Mouse (Mus musculus): ENCODE measurements around the gene Umad1.

Umad1 gene

DNA sequence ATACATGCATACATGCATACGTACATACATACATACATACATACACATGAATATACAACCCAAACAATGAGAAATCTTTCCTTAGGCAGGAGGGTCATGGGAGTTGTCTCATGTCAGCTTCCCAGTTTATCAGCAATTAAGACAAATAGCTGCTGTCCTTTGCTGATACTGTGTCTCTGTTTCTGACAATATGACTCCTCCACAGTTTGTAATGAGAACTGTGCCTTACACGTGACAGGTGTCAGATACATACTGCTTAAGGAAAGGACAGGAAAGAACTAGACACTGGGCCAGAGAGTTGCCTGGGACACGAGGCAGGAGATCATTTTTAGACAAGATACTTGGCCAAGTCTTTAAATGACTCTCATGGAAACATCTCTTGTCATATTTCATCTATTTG is 215.2 kb downstream of the Umad1 start:
- DNase-seq (ENCODE audit: low spot score in 2 of 2) = no peak

DNA sequence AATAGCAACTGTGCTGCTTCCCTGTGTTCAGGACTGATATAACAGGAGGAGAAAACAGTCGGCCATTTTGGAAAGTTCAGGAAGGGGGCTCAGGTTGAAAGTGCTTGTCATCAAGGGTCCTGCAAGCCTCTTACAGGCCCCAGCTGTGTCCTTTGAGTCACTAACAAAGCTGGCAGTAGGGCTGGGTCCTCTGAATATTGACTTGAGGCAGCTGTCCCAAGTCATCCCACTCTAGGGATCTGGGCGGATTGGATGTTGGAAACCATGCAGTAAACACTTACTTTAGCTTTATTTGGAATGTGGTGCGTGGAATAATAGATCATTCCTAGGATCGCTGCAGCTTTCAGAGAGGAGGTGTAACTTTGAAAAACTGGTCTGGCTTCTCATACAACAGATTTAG is 215.7 kb downstream of the Umad1 start:
- DNase-seq (ENCODE audit: low spot score in 2 of 2) = no peak

DNA sequence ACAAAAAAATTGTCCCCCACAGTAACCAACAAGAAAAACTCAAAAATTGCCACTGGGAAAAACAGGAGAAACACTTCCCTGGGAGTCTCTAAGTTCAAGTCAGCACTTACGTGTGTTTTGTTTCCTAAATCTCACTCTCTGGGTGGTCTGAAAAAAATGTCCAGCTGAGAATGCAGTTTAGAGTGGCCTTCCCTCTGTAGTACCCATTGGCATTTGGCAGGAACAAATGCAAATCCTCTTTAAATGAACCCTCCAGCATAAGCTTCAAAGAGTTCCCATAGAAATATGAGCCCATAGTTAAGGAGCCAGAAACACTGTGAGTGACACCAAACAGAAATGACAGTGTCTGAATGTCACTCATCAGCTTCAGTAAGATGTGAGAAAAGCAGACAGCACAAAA is 220.1 kb downstream of the Umad1 start:
- no peak for DNase-seq (ENCODE audit: low spot score in 2 of 2)

DNA sequence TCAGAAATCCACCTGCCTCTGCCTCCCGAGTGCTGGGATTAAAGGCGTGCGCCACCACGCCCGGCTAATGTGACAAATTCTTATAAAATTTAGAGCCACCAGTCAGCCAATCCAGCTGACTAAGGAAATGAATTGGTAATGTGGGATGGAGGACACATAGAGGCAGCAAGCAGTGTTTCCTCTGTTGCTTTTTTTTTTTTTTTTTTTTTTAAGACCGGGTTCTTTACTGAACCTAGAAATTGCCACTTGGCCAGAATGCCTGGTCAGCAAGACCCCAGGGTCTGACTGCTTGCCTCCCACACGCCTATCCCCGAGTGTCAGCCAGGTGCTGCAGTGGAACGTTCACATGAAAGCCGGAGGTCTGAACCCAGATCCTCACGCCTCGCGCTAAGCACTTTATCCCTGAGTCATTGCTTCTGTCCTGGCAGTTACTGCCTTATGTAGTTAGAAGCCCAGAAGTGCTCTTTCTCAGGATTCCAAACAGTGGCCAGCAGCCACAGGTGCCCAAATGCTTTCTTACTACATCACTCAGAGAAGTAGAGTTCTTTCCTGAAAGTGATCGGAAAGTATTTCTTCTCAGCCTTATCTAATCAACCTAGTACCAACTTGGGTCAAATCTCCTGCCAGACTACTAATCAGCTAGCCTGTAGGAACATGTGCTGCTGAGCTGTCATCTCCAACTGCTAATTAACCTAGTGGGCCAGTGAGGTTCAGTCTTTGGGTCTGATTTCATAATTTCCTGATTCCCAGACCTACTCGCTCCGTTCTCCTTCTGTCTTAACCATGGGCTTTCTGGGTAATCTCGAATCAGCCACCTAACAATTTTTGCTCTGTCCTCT is 225.6 kb downstream of the Umad1 start:
- DNase-seq (ENCODE audit: low spot score in 2 of 2) = no peak

DNA sequence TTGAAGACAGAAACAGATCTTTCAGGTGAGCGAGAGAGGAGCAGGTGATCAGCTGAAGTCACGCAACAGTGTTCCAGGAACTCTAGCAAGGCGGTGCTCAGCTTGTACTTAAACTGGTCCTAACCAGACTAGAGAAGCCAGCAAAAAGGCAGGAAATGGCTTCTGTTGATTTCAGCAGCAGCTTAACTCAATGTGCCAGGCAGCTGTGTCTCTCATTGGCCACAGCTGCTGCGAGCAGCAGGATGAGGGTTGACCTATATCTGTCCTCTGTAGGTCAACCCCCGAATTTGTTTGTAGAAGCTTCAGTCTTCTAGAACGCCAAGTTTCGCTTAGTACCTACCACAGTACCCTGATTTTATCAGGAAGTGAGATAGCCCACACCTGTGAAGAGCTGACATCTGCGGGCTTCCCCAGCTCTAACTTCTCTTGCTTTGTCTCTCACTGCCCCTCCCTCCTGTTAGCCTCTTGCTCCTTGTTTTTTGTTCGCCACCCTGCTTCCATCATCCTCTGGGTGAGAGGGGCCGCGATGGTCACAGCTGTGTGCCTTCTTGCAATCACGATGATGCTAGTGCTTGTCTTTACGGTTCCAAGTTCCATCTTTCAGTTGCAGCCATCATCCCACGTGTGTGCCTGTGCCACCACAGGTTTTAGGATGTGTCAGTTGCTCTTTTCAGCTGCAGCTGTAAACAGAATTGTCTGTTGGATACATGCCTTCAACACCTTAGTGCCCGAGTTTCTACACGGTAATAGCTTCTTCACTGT is 226.5 kb downstream of the Umad1 start:
- DNase-seq (ENCODE audit: low spot score in 2 of 2) = no peak

DNA sequence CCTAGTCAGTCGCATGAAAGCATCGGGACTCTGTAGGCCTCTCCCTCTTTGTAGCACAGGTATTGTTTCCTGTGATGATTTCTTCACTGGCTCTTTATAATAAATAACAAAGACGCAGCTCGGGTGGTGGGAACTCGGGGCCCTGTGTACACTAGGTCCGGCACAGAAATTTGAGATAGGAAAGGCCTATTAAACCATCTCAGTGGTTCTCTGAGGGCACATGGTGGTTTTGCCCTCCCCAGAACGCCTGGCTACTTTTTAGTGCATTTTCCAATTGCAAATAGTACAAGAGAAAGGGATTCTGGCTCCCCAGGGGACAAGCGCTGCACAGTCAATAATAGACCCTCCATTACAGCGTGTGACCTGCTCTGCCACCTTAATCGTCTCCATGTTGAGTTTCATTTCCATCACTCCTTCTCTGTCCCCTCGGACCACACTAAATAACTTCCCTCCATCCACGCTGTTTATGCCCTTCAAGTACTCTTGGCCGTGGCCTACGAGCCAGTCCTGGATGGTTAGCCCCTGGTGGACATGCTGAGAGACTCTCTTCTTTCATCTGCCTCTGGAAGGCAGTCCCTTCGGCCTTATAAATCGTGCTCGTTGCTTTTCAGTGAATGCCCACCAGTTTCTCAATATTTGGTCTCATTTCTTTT is 227.4 kb downstream of the Umad1 start:
- no peak for DNase-seq (ENCODE audit: low spot score in 2 of 2)

DNA sequence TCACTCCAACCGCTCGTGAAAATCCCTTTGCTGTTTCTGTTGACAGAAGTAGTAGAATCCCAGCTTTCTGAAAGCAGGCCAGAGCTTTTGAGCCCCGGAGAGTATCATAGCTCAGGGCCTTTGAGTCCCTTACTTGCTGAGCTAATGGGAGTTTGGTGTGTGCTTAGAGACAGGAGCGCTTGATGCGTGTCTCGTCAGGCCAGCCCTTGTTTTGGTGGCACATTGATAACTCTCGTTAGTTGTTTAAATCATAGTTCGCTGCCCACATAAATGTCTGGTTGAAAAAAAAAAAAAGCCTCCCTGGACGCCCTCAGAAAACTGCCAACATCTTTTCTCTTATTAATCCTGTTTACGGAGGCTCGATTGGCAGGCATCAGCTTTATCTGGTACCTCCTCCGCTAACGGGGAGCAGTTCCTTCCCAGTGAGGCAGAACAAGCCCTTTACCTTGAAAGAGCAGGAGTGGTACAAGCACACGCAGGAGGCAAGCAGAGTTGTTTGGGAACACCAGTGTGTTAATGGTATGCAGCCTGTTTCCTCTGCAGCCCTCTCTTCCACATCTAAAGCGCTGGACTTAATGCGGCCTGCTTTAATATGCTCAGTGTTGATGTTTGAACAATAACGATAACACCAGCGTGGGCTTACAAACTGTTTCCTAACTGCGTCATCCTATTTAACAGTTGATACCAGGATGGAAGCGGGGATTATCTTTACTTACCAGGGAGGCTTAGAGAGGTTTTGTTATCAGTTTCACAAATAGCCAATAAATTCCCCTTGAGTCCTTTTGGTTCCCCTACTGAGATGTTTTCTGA is 228.2 kb downstream of the Umad1 start:
- DNase-seq (ENCODE audit: low spot score in 2 of 2) = no peak

DNA sequence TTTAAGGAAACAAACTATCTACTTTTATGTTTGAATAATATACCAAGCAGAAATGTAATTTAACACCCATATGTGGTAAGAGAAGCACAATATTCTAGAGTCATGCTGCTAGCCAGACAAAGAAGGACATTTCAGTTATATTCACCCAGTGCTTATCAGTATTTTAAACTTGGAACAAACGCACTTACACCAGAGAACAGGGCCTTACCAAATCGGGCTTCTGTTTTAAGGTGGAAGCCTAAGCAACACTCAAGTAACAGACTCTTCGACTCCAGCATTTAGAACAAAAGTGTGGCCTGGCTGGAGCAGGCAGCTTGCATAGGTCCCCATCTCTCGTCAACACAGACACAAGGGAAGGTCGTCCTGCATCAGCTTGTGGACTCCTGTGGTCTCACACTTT is 229.2 kb downstream of the Umad1 start:
- DNase-seq (ENCODE audit: low spot score in 2 of 2) = peak in 1 of 2 experiments; percentile 13

DNA sequence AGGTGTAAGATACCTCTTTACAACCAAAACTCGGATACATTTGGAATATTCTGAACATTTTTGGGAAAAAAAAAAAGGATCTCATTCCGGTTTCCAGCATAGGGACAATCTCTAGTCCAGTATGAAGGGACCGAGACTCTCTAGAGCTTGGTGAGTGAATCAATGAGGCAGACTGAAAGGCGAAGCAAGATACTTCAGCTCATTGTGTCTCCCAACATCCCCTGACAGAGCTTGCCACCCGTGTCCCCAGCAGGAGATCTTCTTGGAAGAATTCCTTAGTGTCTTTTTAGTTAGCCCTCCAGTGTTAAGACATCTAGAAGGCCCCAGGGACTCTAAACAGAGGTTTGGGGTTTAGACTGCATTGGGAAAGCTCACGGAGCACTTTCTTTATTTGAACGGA is 230.2 kb downstream of the Umad1 start:
- peak in 1 of 2 experiments; percentile 4 for DNase-seq (ENCODE audit: low spot score in 2 of 2)

DNA sequence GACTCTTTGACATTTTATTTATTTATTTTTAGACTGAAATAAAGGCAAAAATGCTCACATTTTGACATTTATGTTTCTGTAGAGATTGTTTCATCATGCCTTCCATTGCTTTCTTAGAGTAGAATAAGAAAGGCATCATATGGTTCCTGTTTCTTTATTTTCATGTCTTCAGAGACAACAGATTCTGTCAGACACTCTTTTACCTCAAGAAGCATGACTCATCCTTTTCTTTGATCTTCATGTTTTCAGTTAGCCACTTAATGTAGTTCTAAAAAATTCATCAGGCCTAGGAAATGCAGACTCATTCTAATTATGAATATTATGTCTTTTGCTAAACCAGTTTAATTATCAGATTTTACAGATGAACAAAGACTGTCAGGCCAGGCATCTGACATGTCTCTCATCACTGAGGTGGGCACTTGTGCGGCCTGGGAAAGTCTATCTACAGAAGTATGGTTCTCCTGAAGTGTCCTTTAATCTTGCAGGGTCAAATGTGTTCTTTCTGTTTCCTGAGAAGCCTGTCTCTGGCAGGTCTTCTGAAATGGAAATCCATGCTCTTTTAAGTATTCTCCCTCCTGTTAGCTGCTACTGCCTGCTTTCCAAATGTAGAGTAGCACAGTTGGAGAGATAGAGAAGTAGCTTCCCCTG is 231.0 kb downstream of the Umad1 start:
- DNase-seq (ENCODE audit: low spot score in 2 of 2) = peak in 1 of 2 experiments; percentile 4

DNA sequence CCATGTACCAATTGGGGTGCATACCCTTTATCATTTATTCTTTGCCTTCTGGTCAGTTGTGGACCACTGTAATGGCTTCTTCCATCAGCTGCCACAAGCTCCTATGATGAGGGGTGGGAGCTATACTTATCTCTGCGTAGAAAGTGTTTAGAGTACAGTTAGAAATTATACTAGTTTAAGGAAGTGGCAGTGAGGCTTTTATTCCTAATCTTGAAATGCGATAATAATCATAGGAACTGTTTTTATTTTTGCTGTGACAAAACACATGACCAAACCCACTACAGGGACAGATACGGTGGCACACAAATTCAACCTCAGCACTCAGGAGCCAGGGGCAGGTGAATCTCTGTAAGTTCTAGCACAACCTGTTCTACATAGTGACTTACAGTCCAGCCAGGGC is 233.2 kb downstream of the Umad1 start:
- DNase-seq (ENCODE audit: low spot score in 2 of 2) = no peak

DNA sequence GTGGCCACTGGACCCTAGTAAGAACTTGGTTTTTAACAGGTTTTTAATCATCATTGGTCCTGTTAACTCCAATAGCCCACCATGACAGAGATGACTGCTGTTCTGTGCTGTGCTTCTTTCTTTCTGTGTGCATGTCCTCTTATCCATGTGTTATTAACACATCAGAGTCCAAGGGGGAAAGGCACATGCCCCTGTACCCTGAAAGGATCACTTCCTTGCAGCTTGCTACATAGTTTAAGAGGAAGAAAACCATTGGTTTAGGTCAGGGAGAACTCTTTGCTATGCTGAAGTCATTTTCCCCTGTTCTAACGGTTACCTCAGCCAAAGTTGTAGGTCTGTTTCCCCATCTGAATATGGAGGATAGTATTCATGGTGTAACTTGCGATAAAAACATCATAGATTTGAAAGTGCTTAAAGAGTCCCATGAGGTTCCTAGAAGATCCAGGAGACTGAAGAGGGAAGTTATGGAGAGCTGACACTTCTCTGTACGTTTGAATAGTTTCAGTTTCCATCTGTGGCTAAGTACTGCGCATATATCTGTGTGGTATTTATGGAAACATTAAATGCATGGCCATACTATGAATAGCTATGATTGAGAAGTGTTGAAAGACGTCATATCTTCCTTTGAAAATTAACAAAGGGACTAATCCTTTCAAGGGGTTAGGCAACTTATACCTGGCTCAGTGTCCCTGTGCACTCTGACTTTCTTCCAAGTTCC is 236.2 kb downstream of the Umad1 start:
- DNase-seq (ENCODE audit: low spot score in 2 of 2) = no peak

DNA sequence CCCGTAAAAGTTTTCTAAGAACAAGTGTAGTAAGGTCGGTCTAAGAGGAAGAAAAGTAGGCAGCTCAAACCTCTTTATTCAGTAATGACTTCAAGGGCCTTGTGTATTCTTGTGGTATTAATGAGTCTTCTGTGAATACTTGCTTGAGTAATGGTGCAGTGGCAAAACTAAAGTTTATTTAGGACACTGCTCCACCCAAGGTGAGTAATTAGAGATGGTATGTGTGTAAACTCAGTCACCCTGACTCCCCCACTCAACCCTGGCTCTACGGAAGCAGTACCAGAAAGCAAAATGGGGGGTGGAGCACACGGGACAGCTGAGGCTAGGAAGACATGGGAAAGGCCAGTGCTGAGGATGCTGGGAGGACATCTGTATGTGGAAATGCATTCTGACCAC is 236.7 kb downstream of the Umad1 start:
- DNase-seq (ENCODE audit: low spot score in 2 of 2) = no peak

DNA sequence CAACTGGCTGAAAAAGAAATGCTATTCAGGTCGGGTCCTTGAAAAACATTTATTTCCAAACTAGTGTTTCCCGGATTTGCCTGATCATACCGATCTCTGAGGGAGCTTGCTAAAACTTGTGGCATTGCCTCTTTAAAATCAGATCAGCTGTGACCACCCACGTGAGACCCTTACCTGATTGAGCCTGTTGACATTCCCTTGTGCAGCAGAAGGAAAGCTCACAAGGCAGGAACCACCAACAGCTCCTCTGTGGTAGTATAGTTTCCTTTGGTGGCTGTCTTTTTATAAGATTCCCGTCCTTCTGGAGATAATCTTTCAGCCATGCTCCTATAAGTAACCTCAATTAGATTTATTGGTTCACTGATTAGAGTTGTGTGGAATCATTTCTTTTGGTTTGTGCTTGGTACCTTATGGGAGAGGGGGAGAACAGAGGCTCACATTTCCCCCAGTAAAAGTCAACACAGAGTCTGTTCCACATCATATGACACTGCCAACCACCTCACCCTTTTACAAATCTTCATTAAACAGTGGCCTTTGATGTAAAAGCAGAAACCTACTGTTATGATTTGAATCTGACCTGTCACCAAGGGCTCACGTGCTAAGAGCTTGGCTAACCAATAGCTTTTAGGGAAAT is 238.3 kb downstream of the Umad1 start:
- no peak for DNase-seq (ENCODE audit: low spot score in 2 of 2)

DNA sequence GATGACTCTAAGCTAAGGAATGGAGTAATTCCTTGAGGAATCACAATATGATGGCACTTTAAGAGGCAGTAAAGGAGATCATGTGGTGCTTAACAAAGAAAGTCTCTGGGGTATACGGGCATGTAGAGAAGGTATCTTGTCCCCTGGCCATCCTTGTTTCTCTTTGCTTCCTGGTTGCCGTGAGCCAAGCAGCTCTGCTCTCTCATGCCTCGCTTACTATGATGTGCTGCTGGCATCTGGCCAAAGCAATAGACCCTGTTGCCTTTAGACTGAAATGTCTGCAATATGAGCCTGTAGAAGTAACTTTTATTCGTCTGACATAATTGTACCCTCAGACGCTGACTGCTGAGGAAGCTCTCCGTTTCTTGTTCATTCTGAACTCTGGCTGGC is 238.8 kb downstream of the Umad1 start:
- DNase-seq (ENCODE audit: low spot score in 2 of 2) = no peak

DNA sequence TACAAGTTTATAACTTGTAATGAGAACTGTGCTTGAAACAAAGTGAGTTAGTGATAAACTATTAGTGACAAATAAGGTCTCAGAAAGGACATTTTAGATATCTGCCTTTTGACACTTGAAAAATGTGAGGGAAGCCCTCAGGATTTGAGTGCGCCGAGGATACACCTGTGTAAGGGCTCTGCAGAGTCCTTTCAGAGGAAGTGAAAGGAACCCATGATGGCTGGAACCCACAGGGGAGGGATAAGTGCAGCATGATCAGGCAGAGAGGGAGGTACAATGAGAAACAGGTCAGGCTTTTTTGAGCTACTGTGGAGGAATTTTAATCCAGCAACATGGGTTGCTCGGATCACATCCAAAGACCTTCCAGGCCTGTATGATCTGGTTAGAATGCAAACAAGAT is 239.9 kb downstream of the Umad1 start:
- DNase-seq (ENCODE audit: low spot score in 2 of 2) = no peak

DNA sequence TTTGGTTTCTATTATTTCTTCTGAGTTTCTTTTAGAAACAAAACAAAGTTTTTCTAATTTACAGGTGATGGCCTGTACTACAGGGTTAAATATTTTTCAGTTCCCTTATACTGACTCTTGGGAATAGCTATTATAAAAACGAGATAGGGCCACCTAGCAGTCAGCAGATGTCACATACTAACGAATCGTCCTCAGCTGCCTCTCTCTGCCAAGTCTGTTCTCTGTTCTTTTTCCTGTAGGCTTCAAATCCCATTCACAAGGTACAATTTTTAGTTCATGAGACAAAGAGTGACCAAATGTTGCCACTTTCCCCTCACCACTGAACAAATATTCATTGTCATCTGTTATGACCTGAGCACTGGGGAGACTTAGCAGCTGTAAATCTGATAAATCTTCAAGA is 244.9 kb downstream of the Umad1 start:
- no peak for DNase-seq (ENCODE audit: low spot score in 2 of 2)

DNA sequence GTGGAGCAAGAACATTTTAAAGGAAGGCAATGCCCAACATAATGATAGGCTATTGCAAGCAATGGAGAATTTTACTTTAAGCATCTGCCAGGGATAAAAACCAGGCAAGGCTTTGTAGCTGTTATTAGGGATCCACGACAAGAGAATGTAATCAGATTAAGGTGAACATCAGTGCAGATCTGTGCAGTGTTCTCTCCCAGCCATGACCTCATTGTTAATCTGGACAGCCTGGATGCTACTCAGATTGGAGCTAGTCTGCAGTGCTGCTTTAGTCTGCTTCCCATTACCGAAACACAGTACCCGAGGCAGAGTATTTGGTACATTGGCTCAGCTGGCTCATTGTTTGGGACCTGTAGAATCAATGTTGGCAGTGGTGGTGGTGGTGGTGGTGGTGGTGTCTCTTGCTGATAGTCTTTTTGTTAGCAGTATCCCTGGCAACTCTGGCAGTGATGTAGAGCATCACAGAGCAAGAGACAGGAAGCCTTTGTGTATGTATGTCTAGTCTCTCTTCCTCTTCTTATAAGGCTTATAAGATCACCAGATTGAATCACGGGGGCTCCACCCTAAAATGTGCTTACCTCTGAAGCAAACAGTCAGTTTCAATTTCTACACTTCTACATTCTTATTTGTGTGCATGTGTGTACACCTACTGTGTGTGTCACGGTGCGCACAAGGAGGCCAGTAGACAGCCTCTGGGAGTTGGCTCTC is 245.6 kb downstream of the Umad1 start:
- no peak for DNase-seq (ENCODE audit: low spot score in 2 of 2)

DNA sequence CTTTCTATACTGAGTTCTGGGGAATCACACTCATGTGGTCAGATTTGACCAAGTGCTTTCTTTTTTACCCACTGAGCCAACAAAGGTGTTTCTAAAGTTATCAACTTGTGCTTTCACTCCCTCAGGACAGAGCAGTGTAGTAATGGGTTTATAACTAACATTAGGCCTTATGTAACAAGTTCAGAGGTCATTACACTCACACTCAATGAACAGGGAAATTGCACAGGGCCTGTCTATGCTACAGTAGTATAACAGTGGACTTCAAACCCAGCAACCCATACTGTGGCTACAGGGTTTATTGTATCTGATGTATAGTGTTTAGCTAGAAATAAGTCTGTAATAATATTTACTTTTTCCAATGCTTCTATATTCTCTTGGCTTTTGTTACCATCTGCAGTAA is 247.5 kb downstream of the Umad1 start:
- DNase-seq (ENCODE audit: low spot score in 2 of 2) = no peak
